8 mouse cellular contexts compared by ENCODE assay signal in the genomic region with DNA sequence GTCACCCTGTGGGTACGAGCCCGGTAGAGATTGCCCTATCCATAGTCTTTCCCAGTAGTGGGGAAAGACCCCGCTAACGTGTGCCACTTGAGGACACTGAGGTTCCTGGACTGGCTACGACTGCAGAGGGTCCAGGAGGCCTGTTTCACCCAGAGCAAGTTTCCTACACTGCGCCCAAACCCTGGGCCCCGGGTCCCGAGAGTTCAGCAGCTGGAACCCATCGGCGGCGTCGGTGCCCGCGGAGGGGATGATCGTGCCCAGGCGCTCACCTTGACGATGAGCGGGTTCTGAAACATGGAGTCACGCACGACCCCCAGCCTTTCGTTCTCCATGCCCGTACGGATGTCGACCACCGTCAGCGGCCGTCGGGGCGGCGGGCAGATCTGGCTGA. TPM values are rescaled to one million over a fixed set of nuclear protein-coding genes. Genes with fewer than 3 reads are reported as not detected.
DNase-seq lines count a peak whose midpoint lies in the region; ATAC-seq and TF ChIP-seq lines count a peak whose summit lies in the region.

No protein-coding gene starts in this region.

- intact Hi-C loops in gastrocnemius, adult 2 months (cut with DNase I): loop anchor here (10.0 kb wide), 1 partner anchor 210 kb away; the partner anchor contains the start of genes Ddx31 and Gtf3c4

- peaks cover 65% of the 10 kb centered on the region for H3K27me3 ChIP-seq in forebrain, embryonic 15.5 days
- peaks cover 22% of the 10 kb centered on the region for H3K27me3 ChIP-seq in liver, embryonic 16.5 days (ENCODE audit: control insufficient read depth, insufficient read depth, low read depth, low read length)

- H3K4me3 ChIP-seq in gastrocnemius, adult 2 months: peak overlapping the region; percentile 74
- peak overlapping the region; percentile 49 for H3K4me3 ChIP-seq in forebrain, embryonic 15.5 days
- H3K4me3 ChIP-seq in liver, embryonic 16.5 days (ENCODE audit: low read depth, low read length): peak overlapping the region; percentile 60

- no peaks in the 10 kb centered on the region for H3K9me3 ChIP-seq in forebrain, embryonic 15.5 days
- no peaks in the 10 kb centered on the region for H3K9me3 ChIP-seq in liver, embryonic 16.5 days (replicated peaks; ENCODE audit: control insufficient read depth, low read length)

- peaks cover 13% of the 10 kb centered on the region for H3K4me1 ChIP-seq in forebrain, embryonic 15.5 days
- peaks cover 8% of the 10 kb centered on the region for H3K4me1 ChIP-seq in liver, embryonic 16.5 days (ENCODE audit: control insufficient read depth, low read depth, low read length)

- ATAC-seq in forebrain, embryonic 15.5 days (replicated peaks): peak; percentile 30
- no peak for ATAC-seq in liver, embryonic 16.5 days (ENCODE audit: low read depth)
- no peak for ATAC-seq in granulocyte monocyte progenitor cell, adult 5-6 weeks (replicated peaks; ENCODE audit: poor library complexity, severe bottlenecking)

- H3K4me2 ChIP-seq in forebrain, embryonic 15.5 days (replicated peaks): peak overlapping the region; percentile 75
- peak overlapping the region; percentile 81 for H3K4me2 ChIP-seq in liver, embryonic 16.5 days (ENCODE audit: low read depth, low read length)

- no peak for TF ChIP-seq CTCF in gastrocnemius, adult 2 months (IDR thresholded peaks at IDR 0.05)

- no peak overlapping the region for H3K27ac ChIP-seq in gastrocnemius, adult 2 months
- no peak overlapping the region for H3K27ac ChIP-seq in forebrain, embryonic 15.5 days (replicated peaks)
- H3K27ac ChIP-seq in liver, embryonic 16.5 days (ENCODE audit: low read length): no peak overlapping the region

- 2% methylated on average over 30 of the region's 30 CpGs for WGBS in forebrain, embryonic 15.5 days
- WGBS in liver, embryonic 16.5 days (ENCODE audit: insufficient replicate concordance): 4% methylated on average over 30 of the region's 30 CpGs

- no peak for DNase-seq in gastrocnemius, adult 2 months
- DNase-seq in gastrocnemius, postnatal 4 days (ENCODE audit: low spot score in 2 of 2): no peak
- peak; percentile 9 for DNase-seq in 3134 (ENCODE audit: extremely low read depth, insufficient read length, low spot score)
- DNase-seq in retina, postnatal 1 day: no peak
- no peak for DNase-seq in B cell, adult 2 months

- peak overlapping the region; percentile 56; the same call in 1 of the 2 replicates for H3K9ac ChIP-seq in forebrain, embryonic 15.5 days (replicated peaks)
- peak overlapping the region; percentile 52; the same call in 1 of the 2 replicates for H3K9ac ChIP-seq in liver, embryonic 16.5 days (ENCODE audit: low read depth, low read length)

- H3K36me3 ChIP-seq in forebrain, embryonic 15.5 days: no peaks in the 10 kb centered on the region
- no peaks in the 10 kb centered on the region for H3K36me3 ChIP-seq in liver, embryonic 16.5 days (ENCODE audit: control insufficient read depth, insufficient read depth)

RNA-seq across cellular contexts. Expression of gene Cfap77, which starts 0.3 kb away (rescaled TPM):
- total RNA-seq in gastrocnemius, adult 2 months (2021): not detected
- total RNA-seq in gastrocnemius, postnatal 4 days (2021): under 1 TPM; 0.26 to 0.27 TPM
- 0.26 TPM in 1 of 2 replicates, not detected in the other for polyA plus RNA-seq in forebrain, embryonic 15.5 days (2015; fragmentation: Nextera tagmentation; extraction: Ambion mirVana)
- 0.11 TPM in 1 of 2 replicates, not detected in the other for polyA plus RNA-seq in liver, embryonic 16.5 days (2015; fragmentation: Nextera tagmentation; extraction: Ambion mirVana)
- total RNA-seq in granulocyte monocyte progenitor cell, adult 5-6 weeks (2014; fragmentation: Nextera tagmentation): 3.2 TPM in 1 of 2 replicates, not detected in the other
- total RNA-seq in granulocyte monocyte progenitor cell, adult 5-6 weeks (2017): not detected in 2 replicates

RNA-seq across cellular contexts. Expression of gene Ttf1, which starts 5.5 kb away (rescaled TPM):
- total RNA-seq in gastrocnemius, adult 2 months (2021): 1 to 10 TPM; 4.4 to 6.0 TPM
- total RNA-seq in gastrocnemius, postnatal 4 days (2021): 1 to 10 TPM; 7.2 to 8.8 TPM
- polyA plus RNA-seq in forebrain, embryonic 15.5 days (2015; fragmentation: Nextera tagmentation; extraction: Ambion mirVana): 9.0 and 10.5 TPM in 2 replicates
- polyA plus RNA-seq in liver, embryonic 16.5 days (2015; fragmentation: Nextera tagmentation; extraction: Ambion mirVana): 3.8 and 4.1 TPM in 2 replicates
- total RNA-seq in granulocyte monocyte progenitor cell, adult 5-6 weeks (2014; fragmentation: Nextera tagmentation): 11.9 and 26.9 TPM in 2 replicates
- total RNA-seq in granulocyte monocyte progenitor cell, adult 5-6 weeks (2017): 17.5 and 20.9 TPM in 2 replicates
